Mouse (Mus musculus) spleen, adult 2 months (tissue): ENCODE data around the gene Mapk14.
A peak's percentile ranks its signal among the peaks of the same experiment; 100 is the strongest.

Source experiments
- CTCF ChIP-seq: fragments of 200-500 bp; IDR thresholded peaks from 2 replicates; pipeline ENCODE4 v1.5.1; 2011; ENCODE audit warnings: mild to moderate bottlenecking, inconsistent platforms; ENCODE audit not compliant: insufficient read depth, insufficient read length, insufficient replicate concordance; ENCODE audit errors: extremely low read depth
- POLR2A ChIP-seq: fragments of 200-500 bp; IDR thresholded peaks from 2 replicates; pipeline ENCODE4 v1.6.1; 2011; ENCODE audit warnings: low read depth, low read length, inconsistent platforms

DNA sequence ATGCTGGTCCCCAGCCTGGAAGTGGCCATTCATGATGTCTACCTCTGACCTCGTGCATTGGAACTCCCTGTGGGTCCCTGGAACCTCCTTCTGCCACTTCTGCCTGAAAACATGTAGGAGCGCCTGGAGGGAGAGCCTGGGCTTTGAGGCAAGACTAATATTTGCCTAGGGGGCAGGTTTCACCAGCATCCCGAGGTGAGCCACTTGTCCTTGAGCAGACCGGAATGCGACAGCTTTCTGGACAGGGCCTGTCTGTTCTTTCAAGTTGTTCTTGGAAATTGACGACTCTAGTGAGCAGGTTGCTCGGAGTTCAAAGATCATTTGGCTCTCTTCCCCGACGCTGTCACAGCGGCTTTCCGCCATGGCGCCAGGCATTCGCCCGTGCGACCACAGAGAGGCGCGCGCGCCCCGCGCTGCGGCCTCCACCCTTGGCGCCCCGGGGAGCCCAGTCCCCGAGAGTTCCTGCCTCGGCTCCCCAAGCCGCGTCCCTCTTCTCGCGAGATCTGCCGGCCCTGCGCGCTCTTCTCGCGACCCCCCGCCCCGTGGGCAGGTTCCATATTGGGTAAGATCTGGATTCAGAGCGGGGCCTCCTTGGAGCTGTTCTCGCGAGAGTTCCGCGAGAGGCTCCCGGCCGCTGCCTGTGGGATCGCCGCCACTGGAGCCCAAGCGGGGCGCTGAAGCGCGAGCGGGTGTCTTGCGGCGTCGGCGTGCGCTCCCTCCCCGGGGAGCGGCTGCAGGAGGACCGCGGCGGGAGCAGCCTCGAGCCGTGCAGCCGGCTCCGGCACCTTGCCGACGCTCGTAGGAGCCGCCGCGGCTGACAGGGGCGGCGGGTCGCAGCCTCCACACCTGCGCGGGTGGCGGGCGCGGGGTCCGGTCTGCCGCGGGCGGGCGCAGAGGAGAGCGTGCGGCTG lies at the start of gene Mapk14:
- TF ChIP-seq CTCF: peak; percentile 94
- peak; percentile 91 for TF ChIP-seq POLR2A
